Mouse (Mus musculus): ENCODE measurements at regions not wholly inside any gene's neighbourhood (a gene's known extent, or its start where the extent isn't known, plus 50 kb on each side); places are given as distances from the start of the nearest gene placed in this dataset.

- no peak for DNase-seq
These were observed 690.9 kb downstream of the 1700064H15Rik start for GRCm38 (mm10) chr3:18937333-18938122.

- DNase-seq: no peak
These were observed 686.9 kb downstream of the 1700064H15Rik start for GRCm38 (mm10) chr3:18941301-18942177.

GRCm38 (mm10) chr3:18960341-18960740, 668.1 kb downstream of the 1700064H15Rik start:
- no peak for DNase-seq

GRCm38 (mm10) chr3:18988662-18989061, 639.8 kb downstream of the 1700064H15Rik start:
- DNase-seq: no peak

- DNase-seq: peak in 1 of 2 experiments; percentile 3
These were observed 638.8 kb downstream of the 1700064H15Rik start for GRCm38 (mm10) chr3:18989577-18990240.

- no peak for DNase-seq
These were observed 628.3 kb downstream of the 1700064H15Rik start for GRCm38 (mm10) chr3:19000179-19000578.

GRCm38 (mm10) chr3:19002056-19002455, 626.4 kb downstream of the 1700064H15Rik start:
- no peak for DNase-seq

GRCm38 (mm10) chr3:19004792-19005191, 623.7 kb downstream of the 1700064H15Rik start:
- no peak for DNase-seq

GRCm38 (mm10) chr3:19044566-19044965, 583.9 kb downstream of the 1700064H15Rik start:
- DNase-seq: no peak

GRCm38 (mm10) chr3:19045933-19046332, 582.5 kb downstream of the 1700064H15Rik start:
- DNase-seq: no peak

- no peak for DNase-seq
These were observed 581.9 kb downstream of the 1700064H15Rik start for GRCm38 (mm10) chr3:19046610-19047009.

GRCm38 (mm10) chr3:19055961-19056360, 572.5 kb downstream of the 1700064H15Rik start:
- no peak for DNase-seq

GRCm38 (mm10) chr3:19056623-19057022, 571.9 kb downstream of the 1700064H15Rik start:
- no peak for DNase-seq

- no peak for DNase-seq
These were observed 568.3 kb downstream of the 1700064H15Rik start for GRCm38 (mm10) chr3:19059906-19060870.

- no peak for DNase-seq
These were observed 566.8 kb downstream of the 1700064H15Rik start for GRCm38 (mm10) chr3:19061488-19062248.

- peak in 1 of 2 experiments; percentile 24 for DNase-seq
These were observed 566.1 kb downstream of the 1700064H15Rik start for GRCm38 (mm10) chr3:19062249-19062859.

- DNase-seq: no peak
These were observed 561.2 kb downstream of the 1700064H15Rik start for GRCm38 (mm10) chr3:19067141-19067757.

Data from lung, adult 18-20 months (tissue).